Mouse (Mus musculus) liver, embryonic 14.5 days (tissue): Measurements from ENCODE around the gene Gm14151.

Source experiments
- CTCF ChIP-seq: IDR thresholded peaks from 2 replicates; pipeline ENCODE4 v1.5.1; 2016; ENCODE audit warnings: antibody characterized with exemption, low read depth, control low read depth
- EP300 ChIP-seq: IDR thresholded peaks from 2 replicates; pipeline ENCODE4 v1.6.1; 2016; ENCODE audit warnings: antibody characterized with exemption, low read depth

DNA sequence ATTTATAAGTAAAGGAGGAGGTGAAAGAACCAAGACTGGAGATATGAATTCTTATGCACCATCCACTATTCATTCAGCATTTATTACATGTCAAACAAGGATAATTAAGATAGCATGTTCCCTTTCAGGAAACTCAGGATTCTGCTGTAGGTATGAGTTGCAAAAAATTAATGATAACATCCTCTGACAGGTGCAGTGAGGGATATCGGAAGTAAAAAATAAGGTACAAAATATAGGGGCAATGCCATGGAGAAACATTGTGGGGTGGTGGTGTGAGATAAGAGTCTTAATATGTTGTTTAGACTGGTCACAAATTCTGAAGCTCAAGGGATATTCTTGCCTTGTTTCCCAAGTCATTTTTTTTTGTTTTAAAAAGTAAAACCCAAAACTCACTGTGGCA lies 54.9 kb downstream of the Gm14151 start:
- TF ChIP-seq CTCF (no peak), EP300 (peak; percentile 67)
